Mouse (Mus musculus) brain, embryonic 14.5 days (tissue): Measurements from ENCODE around the gene Arhgap10.

Experiments used
- CTCF ChIP-seq: fragments of 200-500 bp; IDR thresholded peaks from 2 replicates; pipeline ENCODE4 v1.5.1; 2012; ENCODE audit warnings: inconsistent platforms, mild to moderate bottlenecking, moderate library complexity, borderline replicate concordance; ENCODE audit not compliant: insufficient read depth, insufficient read length; ENCODE audit errors: extremely low read depth
- POLR2A ChIP-seq: fragments of 200-500 bp; IDR thresholded peaks from 2 replicates; pipeline ENCODE4 v1.6.1; 2012; ENCODE audit warnings: mild to moderate bottlenecking, inconsistent platforms, borderline replicate concordance; ENCODE audit not compliant: poor library complexity, insufficient read depth, insufficient read length, severe bottlenecking; ENCODE audit errors: extremely low read depth

- TF ChIP-seq CTCF (no peak), POLR2A (no peak)
Observed at GRCm38 (mm10) chr8:77213893-77214464, 303.8 kb downstream of the Arhgap10 start.
